8 mouse cellular contexts compared by ENCODE assay signal in the genomic region with DNA sequence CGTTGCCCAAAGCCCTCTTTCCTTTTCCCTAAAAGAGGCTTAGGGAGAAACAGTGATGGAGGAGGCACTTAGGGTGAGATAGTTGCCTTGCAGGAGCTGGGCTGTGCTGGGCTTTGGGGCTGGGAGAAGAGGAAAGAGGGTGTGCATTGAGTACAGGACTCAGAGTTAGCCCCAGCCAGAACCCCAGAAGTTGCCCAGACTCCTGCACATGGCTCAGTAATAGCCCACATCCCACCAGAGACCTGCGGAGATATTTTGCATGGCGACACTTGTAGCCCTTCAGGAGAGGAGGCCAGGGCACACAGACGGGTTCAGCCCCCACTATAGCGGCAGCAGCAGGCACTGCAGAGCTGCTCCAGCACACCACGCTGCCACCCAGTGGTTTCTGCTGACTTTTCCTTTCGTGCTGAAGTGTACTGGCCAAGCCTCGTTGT.
A peak's percentile ranks its signal among the peaks of the same experiment; 100 is the strongest.
DNase-seq lines count a peak whose midpoint lies in the region; TF ChIP-seq lines count a peak whose summit lies in the region.

No protein-coding gene starts in this region.

- intact Hi-C loops in heart, postnatal 14 days (cut with DNase I) = loop anchor here (10.0 kb wide), 1 partner anchor 320 kb away; no protein-coding TSS in a partner anchor

- peak; percentile 76 for TF ChIP-seq CTCF in embryonic fibroblast, embryonic 13.5 days (IDR thresholded peaks at IDR 0.05; ENCODE audit: borderline replicate concordance, insufficient read depth, low read length)

- no peak for TF ChIP-seq POLR2A in embryonic fibroblast, embryonic 13.5 days (IDR thresholded peaks at IDR 0.05; ENCODE audit: low read depth, low read length)

- peaks cover 2% of the 10 kb centered on the region; the same call in 1 of the 2 replicates for H3K4me1 ChIP-seq in embryonic fibroblast, embryonic 13.5 days (ENCODE audit: control insufficient read depth, insufficient read depth, low read length)

- peak; percentile 56 for DNase-seq in CD4-positive helper T cell, adult 2 months (ENCODE audit: low read depth, low spot score)
- peak; percentile 14 for DNase-seq in adrenal gland, postnatal 25 days
- DNase-seq in heart, postnatal 14 days = peak; percentile 8 to 32
- DNase-seq in layer of hippocampus, adult 8-10 months (ENCODE audit: low spot score in 2 of 2) = peak; percentile 17 to 44
- peak; percentile 2 for DNase-seq in lung, postnatal 36 days
- DNase-seq in right cerebral cortex, adult 2 months (ENCODE audit: low spot score in 2 of 2) = peak; percentile 56 to 57
- no peak for DNase-seq in urinary bladder, postnatal 14 days (ENCODE audit: low spot score)

- no peak overlapping the region for H3K27ac ChIP-seq in embryonic fibroblast, embryonic 13.5 days (ENCODE audit: insufficient read depth, low read length)

- peak overlapping the region; percentile 51 for H3K4me3 ChIP-seq in embryonic fibroblast, embryonic 13.5 days (ENCODE audit: insufficient read depth, low read length)
